Mouse (Mus musculus) heart, postnatal 0 days (tissue): ENCODE measurements at regions not wholly inside any gene's neighbourhood (a gene's known extent, or its start where the extent isn't known, plus 50 kb on each side); places are given as distances from the start of the nearest gene placed in this dataset.

Source experiments
- CTCF ChIP-seq: IDR thresholded peaks from 2 replicates; pipeline ENCODE4 v1.5.1; 2016; ENCODE audit warnings: antibody characterized with exemption, control low read depth, low read depth
- EP300 ChIP-seq: IDR thresholded peaks from 2 replicates; pipeline ENCODE4 v1.6.1; 2016; ENCODE audit warnings: antibody characterized with exemption, low read depth

DNA sequence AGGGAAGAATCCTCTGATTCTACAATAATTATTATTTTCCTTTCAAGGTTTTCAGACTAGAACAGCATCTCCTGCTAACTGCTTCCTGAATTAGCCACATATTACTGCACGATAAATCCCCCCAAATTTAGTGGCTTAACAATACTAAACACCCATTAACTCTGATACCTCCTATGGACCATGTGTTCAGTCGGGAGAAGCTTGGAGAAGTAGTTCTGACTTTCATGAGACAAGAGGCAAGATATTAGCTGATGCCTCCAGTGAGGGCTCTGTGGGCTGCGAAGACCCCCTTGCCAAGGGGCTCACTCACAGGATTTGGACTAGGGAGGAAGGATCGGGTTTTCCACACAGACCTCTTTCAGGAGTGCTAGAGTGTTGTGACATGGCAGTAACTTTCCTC, 95.4 kb upstream of the Jade1 start:
- TF ChIP-seq CTCF: no peak
- no peak for TF ChIP-seq EP300
